Mouse (Mus musculus) hindbrain, embryonic 13.5 days (tissue): Measurements from ENCODE around the gene Ccdc24. TPM values are rescaled to one million over a fixed set of nuclear protein-coding genes. Genes with fewer than 3 reads are reported as not detected.

Experiments
- ATAC-seq: fragments of 200-750 bp; cut with Nextera tagmentation; 2 replicates; pipeline ENCODE4 v1.8.0; 2017; ENCODE audit warnings: moderate TSS enrichment; ENCODE audit not compliant: low FRiP score
- H3K27ac ChIP-seq: fragments of 300-500 bp; sonication (generic); 2 replicates; pipeline ENCODE4 v1.5.1; 2015; ENCODE audit warnings: inconsistent platforms, mild to moderate bottlenecking, moderate library complexity
- H3K27me3 ChIP-seq: fragments of 300-500 bp; sonication (generic); 2 replicates; pipeline ENCODE4 v1.6.1; 2015; ENCODE audit warnings: mild to moderate bottlenecking, inconsistent platforms
- H3K36me3 ChIP-seq: fragments of 300-500 bp; sonication (generic); 2 replicates; pipeline ENCODE4 v1.6.1; 2015; ENCODE audit warnings: mild to moderate bottlenecking, inconsistent platforms
- H3K4me1 ChIP-seq: fragments of 300-500 bp; sonication (generic); replicated peaks from 2 replicates; pipeline ENCODE4 v1.6.1; 2015; ENCODE audit warnings: inconsistent platforms
- H3K4me2 ChIP-seq: fragments of 300-500 bp; sonication (generic); 2 replicates; pipeline ENCODE4 v1.6.1; 2015; ENCODE audit warnings: inconsistent platforms, mild to moderate bottlenecking, moderate library complexity
- H3K4me3 ChIP-seq: fragments of 300-500 bp; sonication (generic); 2 replicates; pipeline ENCODE4 v1.5.1; 2015; ENCODE audit warnings: mild to moderate bottlenecking, inconsistent platforms
- H3K9ac ChIP-seq: fragments of 300-500 bp; sonication (generic); 2 replicates; pipeline ENCODE4 v1.6.1; 2015; ENCODE audit warnings: mild to moderate bottlenecking, inconsistent platforms
- H3K9me3 ChIP-seq: fragments of 300-500 bp; sonication (generic); 2 replicates; pipeline ENCODE4 v1.6.1; 2016; ENCODE audit warnings: inconsistent platforms
- WGBS: fragments of 180-500 bp; shearing (Covaris S2); methylation state at CpG from one replicate; pipeline ENCODE4 v1.1.7; 2015; 5-methylcytosine and 5-hydroxymethylcytosine counted together
- polyA plus RNA-seq: library from polyadenylated mRNA; unstranded; fragments of >200 nt; fragmentation: Nextera tagmentation; extraction: Ambion mirVana; gene quantifications from 2 replicates; pipeline ENCODE4 v1.2.1, GENCODE M21; 2015

Ccdc24 gene
- polyA plus RNA-seq, 1 experiment from 2014 or later, result 2.8 TPM

- peaks cover 39% of the 10 kb centered on the region for H3K4me1 ChIP-seq
Measured at GRCm38 (mm10) chr4:117889471-117889870, 17.1 kb upstream of the Ccdc24 start.

GRCm38 (mm10) chr4:117887920-117888319 is 15.6 kb upstream of the Ccdc24 start:
- Histone ChIP-seq H3K4me3 (peak overlapping the region; percentile 92), H3K9ac (peak overlapping the region; percentile 97), H3K36me3 (peaks cover 37% of the 10 kb centered on the region), H3K27ac (no peak overlapping the region), H3K4me1 (peaks cover 49% of the 10 kb centered on the region), H3K9me3 (no peaks in the 10 kb centered on the region), H3K4me2 (peak overlapping the region; percentile 91), H3K27me3 (no peaks in the 10 kb centered on the region)
- WGBS, result 73% methylated on average over 2 of the region's 2 CpGs
- ATAC-seq, result no peak

More at GRCm38 (mm10) chr4:117889471-117889870, 17.1 kb upstream of the Ccdc24 start:
- no peak for ATAC-seq
- Histone ChIP-seq H3K9me3 (no peaks in the 10 kb centered on the region), H3K36me3 (peaks cover 39% of the 10 kb centered on the region), H3K27me3 (no peaks in the 10 kb centered on the region), H3K9ac (no peak overlapping the region), H3K4me2 (no peak overlapping the region), H3K27ac (no peak overlapping the region), H3K4me3 (no peak overlapping the region)
- 95% methylated on average over 15 of the region's 15 CpGs for WGBS

GRCm38 (mm10) chr4:117887133-117887532 is 14.8 kb upstream of the Ccdc24 start, which contains the start of gene Atp6v0b:
Atp6v0b (minus strand) TSS chr4:117887333.
- H3K9ac ChIP-seq, result peak within 1 kb of the TSS; percentile 97
- peaks cover 55% of the 10 kb centered on the region for H3K4me1 ChIP-seq
- peak; percentile 79 for ATAC-seq
- peak within 1 kb of the TSS; percentile 92 for H3K4me3 ChIP-seq
- H3K27ac ChIP-seq, result peak within 1 kb of the TSS; percentile 71
- H3K9me3 ChIP-seq, result no peaks in the 10 kb centered on the region
- WGBS, result under 1% methylated on average over 37 of the region's 37 CpGs
- H3K4me2 ChIP-seq, result peak within 1 kb of the TSS; percentile 91
- no peaks in the 10 kb centered on the region for H3K27me3 ChIP-seq
- H3K36me3 ChIP-seq, result peaks cover 37% of the 10 kb centered on the region

- no peaks in the 10 kb centered on the region for H3K27me3 ChIP-seq
- peak overlapping the region; percentile 92 for H3K4me3 ChIP-seq
- peak overlapping the region; percentile 97 for H3K9ac ChIP-seq
- no peaks in the 10 kb centered on the region for H3K9me3 ChIP-seq
- WGBS, result 2% methylated on average over 23 of the region's 24 CpGs
- H3K36me3 ChIP-seq, result peaks cover 37% of the 10 kb centered on the region
- peak overlapping the region; percentile 71 for H3K27ac ChIP-seq
- peak overlapping the region; percentile 91 for H3K4me2 ChIP-seq
- peaks cover 60% of the 10 kb centered on the region for H3K4me1 ChIP-seq
- ATAC-seq, result no peak
Measured at GRCm38 (mm10) chr4:117886644-117887043, 14.3 kb upstream of the Ccdc24 start.

GRCm38 (mm10) chr4:117885994-117886393 is 13.6 kb upstream of the Ccdc24 start:
- Histone ChIP-seq H3K4me1 (peaks cover 61% of the 10 kb centered on the region), H3K4me2 (peak overlapping the region; percentile 91), H3K9me3 (no peaks in the 10 kb centered on the region), H3K4me3 (peak overlapping the region; percentile 92), H3K27me3 (no peaks in the 10 kb centered on the region), H3K9ac (peak overlapping the region; percentile 97), H3K27ac (no peak overlapping the region), H3K36me3 (peaks cover 40% of the 10 kb centered on the region)
- ATAC-seq, result no peak
- WGBS, result 83% methylated on average over 9 of the region's 9 CpGs

GRCm38 (mm10) chr4:117885093-117885492 is 12.7 kb upstream of the Ccdc24 start:
- Histone ChIP-seq H3K27me3 (no peaks in the 10 kb centered on the region), H3K4me2 (no peak overlapping the region), H3K27ac (no peak overlapping the region), H3K4me3 (no peak overlapping the region), H3K9me3 (no peaks in the 10 kb centered on the region), H3K9ac (no peak overlapping the region), H3K4me1 (peaks cover 63% of the 10 kb centered on the region), H3K36me3 (peaks cover 46% of the 10 kb centered on the region)
- WGBS, result 97% methylated on average over 10 of the region's 10 CpGs
- ATAC-seq, result no peak

GRCm38 (mm10) chr4:117884146-117884545 is 11.8 kb upstream of the Ccdc24 start:
- Histone ChIP-seq H3K4me2 (peak overlapping the region; percentile 89), H3K9ac (peak overlapping the region; percentile 91), H3K4me1 (peaks cover 71% of the 10 kb centered on the region), H3K4me3 (peak overlapping the region; percentile 82), H3K27ac (no peak overlapping the region), H3K36me3 (peaks cover 45% of the 10 kb centered on the region), H3K9me3 (no peaks in the 10 kb centered on the region), H3K27me3 (no peaks in the 10 kb centered on the region)
- no peak for ATAC-seq
- 100% methylated on average over 1 of the region's 1 CpGs for WGBS

- peak within 1 kb of the TSS; percentile 91 for H3K9ac ChIP-seq
- H3K36me3 ChIP-seq, result peaks cover 52% of the 10 kb centered on the region
Measured at GRCm38 (mm10) chr4:117882701-117883691, 10.6 kb upstream of the Ccdc24 start, which contains the start of gene B4galt2. B4galt2 (minus strand) TSS chr4:117883487.

GRCm38 (mm10) chr4:117878703-117879102 is 6.3 kb upstream of the Ccdc24 start:
- Histone ChIP-seq H3K36me3 (peaks cover 73% of the 10 kb centered on the region), H3K9ac (0 out of 2 replicates have a peak overlapping the region, but pooled peaks have one; percentile 24), H3K4me3 (no peak overlapping the region), H3K27me3 (no peaks in the 10 kb centered on the region), H3K4me1 (peaks cover 48% of the 10 kb centered on the region), H3K9me3 (no peaks in the 10 kb centered on the region), H3K27ac (no peak overlapping the region), H3K4me2 (no peak overlapping the region)
- ATAC-seq, result no peak
- WGBS, result 82% methylated on average over 5 of the region's 5 CpGs

More at GRCm38 (mm10) chr4:117882701-117883691, 10.6 kb upstream of the Ccdc24 start, which contains the start of gene B4galt2:
- peak within 1 kb of the TSS; percentile 89 for H3K4me2 ChIP-seq
- no peaks in the 10 kb centered on the region for H3K27me3 ChIP-seq
- peak within 1 kb of the TSS; percentile 87 for H3K27ac ChIP-seq
- H3K4me1 ChIP-seq, result peaks cover 80% of the 10 kb centered on the region
- under 1% methylated on average over 63 of the region's 103 CpGs for WGBS
- peak; percentile 43 for ATAC-seq
- peak within 1 kb of the TSS; percentile 82 for H3K4me3 ChIP-seq
- H3K9me3 ChIP-seq, result no peaks in the 10 kb centered on the region

- no peaks in the 10 kb centered on the region for H3K9me3 ChIP-seq
- H3K27me3 ChIP-seq, result no peaks in the 10 kb centered on the region
- H3K9ac ChIP-seq, result no peak overlapping the region
- no peak overlapping the region for H3K4me3 ChIP-seq
- no peak overlapping the region for H3K4me2 ChIP-seq
- peaks cover 77% of the 10 kb centered on the region for H3K36me3 ChIP-seq
- WGBS, result 65% methylated on average over 10 of the region's 10 CpGs
- ATAC-seq, result no peak
- peaks cover 45% of the 10 kb centered on the region for H3K4me1 ChIP-seq
- H3K27ac ChIP-seq, result 0 out of 2 replicates have a peak overlapping the region, but pooled peaks have one; percentile 13
Measured at GRCm38 (mm10) chr4:117878301-117878700, 5.9 kb upstream of the Ccdc24 start.

GRCm38 (mm10) chr4:117873615-117874014 is 1.3 kb upstream of the Ccdc24 start:
- no peaks in the 10 kb centered on the region for H3K27me3 ChIP-seq
- H3K4me1 ChIP-seq, result peaks cover 31% of the 10 kb centered on the region
- H3K36me3 ChIP-seq, result peaks cover 61% of the 10 kb centered on the region
- WGBS, result 89% methylated on average over 9 of the region's 9 CpGs
- H3K27ac ChIP-seq, result no peak overlapping the region
- H3K4me3 ChIP-seq, result no peak overlapping the region
- no peak overlapping the region for H3K9ac ChIP-seq
- no peak overlapping the region for H3K4me2 ChIP-seq
- ATAC-seq, result no peak
- no peaks in the 10 kb centered on the region for H3K9me3 ChIP-seq

- H3K27me3 ChIP-seq, result peaks cover 4% of the 10 kb centered on the region; the same call in 1 of the 2 replicates
- H3K4me1 ChIP-seq, result peaks cover 29% of the 10 kb centered on the region
- no peaks in the 10 kb centered on the region for H3K9me3 ChIP-seq
- peaks cover 45% of the 10 kb centered on the region for H3K36me3 ChIP-seq
- WGBS, result 69% methylated on average over 7 of the region's 7 CpGs
- H3K4me3 ChIP-seq, result no peak overlapping the region
- H3K9ac ChIP-seq, result no peak overlapping the region
- no peak overlapping the region for H3K4me2 ChIP-seq
- H3K27ac ChIP-seq, result no peak overlapping the region
- no peak for ATAC-seq
Measured at GRCm38 (mm10) chr4:117871787-117872186, 570 bp downstream of the Ccdc24 start.
